Mouse (Mus musculus) embryonic facial prominence, embryonic 10.5 days (tissue): ENCODE measurements around the gene Bcl7c. TPM values are rescaled to one million over a fixed set of nuclear protein-coding genes. Genes with fewer than 3 reads are reported as not detected.

ENCODE experiments used
- DNase-seq: peaks from one replicate; pipeline ENCODE4 v3.0.0-alpha.2; 2017; ENCODE audit warnings: low spot score
- H3K27ac ChIP-seq: fragments of 300-500 bp; sonication (generic); replicated peaks from 2 replicates; pipeline ENCODE4 v1.5.1; 2016; ENCODE audit warnings: mild to moderate bottlenecking
- H3K27me3 ChIP-seq: fragments of 300-500 bp; sonication (generic); replicated peaks from 2 replicates; pipeline ENCODE4 v1.6.1; 2016; ENCODE audit warnings: low read depth, mild to moderate bottlenecking; ENCODE audit not compliant: poor library complexity, severe bottlenecking
- H3K36me3 ChIP-seq: fragments of 300-500 bp; sonication (generic); replicated peaks from 2 replicates; pipeline ENCODE4 v1.6.1; 2016; ENCODE audit warnings: mild to moderate bottlenecking, moderate library complexity
- H3K4me1 ChIP-seq: fragments of 300-500 bp; sonication (generic); 2 replicates; pipeline ENCODE4 v1.6.1; 2016
- H3K4me3 ChIP-seq: fragments of 300-500 bp; sonication (generic); 2 replicates; pipeline ENCODE4 v1.5.1; 2016; ENCODE audit warnings: mild to moderate bottlenecking, moderate library complexity
- H3K9me3 ChIP-seq: fragments of 300-500 bp; sonication (generic); 2 replicates; pipeline ENCODE4 v1.6.1; 2016; ENCODE audit warnings: mild to moderate bottlenecking
- WGBS: fragments of 180-500 bp; shearing (Covaris S2); methylation state at CpG from one replicate; pipeline ENCODE4 v1.1.7; 2016; 5-methylcytosine and 5-hydroxymethylcytosine counted together
- polyA plus RNA-seq: library from polyadenylated mRNA; unstranded; fragments of >200 nt; fragmentation: Nextera tagmentation; extraction: Ambion mirVana; gene quantifications from 2 replicates; pipeline ENCODE4 v1.2.1, GENCODE M21; 2016

Gene Bcl7c
- polyA plus RNA-seq: 60.2 and 70.0 TPM in 2 replicates

DNA sequence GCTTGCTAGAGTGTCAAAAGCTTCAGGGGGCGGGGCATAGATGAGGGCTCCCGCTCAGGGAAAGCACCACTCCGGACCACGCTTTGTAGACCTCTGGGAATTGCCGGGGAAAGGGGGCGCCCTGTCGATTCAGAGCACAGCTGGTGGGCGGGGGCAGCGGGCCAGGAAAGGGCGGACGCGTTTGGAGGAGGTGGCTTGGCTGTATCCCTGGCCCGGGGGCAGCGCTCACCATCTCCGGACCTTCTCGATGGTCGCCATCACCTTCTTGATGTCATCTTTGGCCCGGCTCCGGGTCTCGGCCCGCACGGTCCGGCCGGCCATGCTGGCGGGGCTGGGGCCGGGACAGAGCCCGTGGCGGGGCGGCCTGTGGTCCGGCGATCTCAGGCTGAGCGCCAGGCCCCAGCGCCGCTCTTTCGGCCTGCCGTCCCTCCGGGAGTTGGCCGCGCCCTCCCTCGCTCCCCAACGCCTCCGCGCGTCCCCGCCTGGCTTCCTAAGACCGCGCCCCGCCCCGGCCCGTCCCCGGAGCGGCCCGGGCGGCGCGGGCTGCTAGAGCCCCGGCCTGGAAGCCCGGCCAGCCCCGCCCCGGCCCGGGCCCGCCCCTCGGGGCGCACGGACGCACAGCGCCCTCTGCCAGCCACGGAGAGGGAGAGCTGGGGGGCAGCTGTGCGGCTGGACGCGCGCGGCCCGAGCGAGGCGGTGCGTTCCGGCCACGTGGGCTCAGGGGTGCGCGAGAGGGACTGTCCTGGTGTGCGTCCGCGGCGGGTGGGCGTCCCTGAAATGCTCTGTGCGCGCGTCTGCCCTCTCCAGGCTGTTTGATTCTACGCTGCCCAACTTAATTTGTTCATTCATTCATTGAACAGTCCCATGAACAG lies at the start of gene Bcl7c:
Gene Bcl7c, minus strand, starts transcription at position 727 of the 872 bp plus-strand sequence.
- H3K4me1 ChIP-seq: peaks cover 78% of the 10 kb centered on the region
- peak; percentile 96 for DNase-seq
- WGBS: under 1% methylated on average over 89 of the region's 90 CpGs

DNA sequence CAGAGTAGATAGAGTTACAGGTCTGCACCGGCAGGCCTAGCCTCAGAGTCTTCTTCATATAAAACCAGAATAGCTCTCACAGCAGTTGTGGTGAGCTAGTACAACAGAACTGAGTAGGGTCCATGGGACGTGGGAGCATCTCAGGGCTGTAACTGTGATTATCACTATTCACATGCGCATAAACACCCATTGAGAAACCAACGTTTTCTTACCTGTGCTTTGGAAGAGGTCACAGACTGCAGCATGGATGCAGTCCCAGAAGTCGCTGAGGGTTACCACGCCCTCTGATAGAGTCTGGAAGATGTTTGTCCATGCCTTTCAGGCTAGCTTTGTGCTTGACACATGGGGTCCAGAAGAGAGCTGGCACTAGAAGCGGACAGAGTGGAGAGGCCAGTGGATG lies 45.0 kb upstream of the Bcl7c start:
- no peaks in the 10 kb centered on the region for H3K27me3 ChIP-seq
- 93% methylated on average over 7 of the region's 7 CpGs for WGBS
- H3K4me1 ChIP-seq: peaks cover 29% of the 10 kb centered on the region
- DNase-seq: no peak
- H3K9me3 ChIP-seq: no peaks in the 10 kb centered on the region
- peaks cover 100% of the 10 kb centered on the region for H3K36me3 ChIP-seq
- no peak overlapping the region for H3K4me3 ChIP-seq
- H3K27ac ChIP-seq: no peak overlapping the region

More for the DNA sequence above, at the start of gene Bcl7c:
- Histone ChIP-seq H3K27me3 (no peaks in the 10 kb centered on the region), H3K36me3 (peaks cover 36% of the 10 kb centered on the region), H3K27ac (peak within 1 kb of the TSS; percentile 98), H3K4me3 (peak within 1 kb of the TSS; percentile 83), H3K9me3 (no peaks in the 10 kb centered on the region)

DNA sequence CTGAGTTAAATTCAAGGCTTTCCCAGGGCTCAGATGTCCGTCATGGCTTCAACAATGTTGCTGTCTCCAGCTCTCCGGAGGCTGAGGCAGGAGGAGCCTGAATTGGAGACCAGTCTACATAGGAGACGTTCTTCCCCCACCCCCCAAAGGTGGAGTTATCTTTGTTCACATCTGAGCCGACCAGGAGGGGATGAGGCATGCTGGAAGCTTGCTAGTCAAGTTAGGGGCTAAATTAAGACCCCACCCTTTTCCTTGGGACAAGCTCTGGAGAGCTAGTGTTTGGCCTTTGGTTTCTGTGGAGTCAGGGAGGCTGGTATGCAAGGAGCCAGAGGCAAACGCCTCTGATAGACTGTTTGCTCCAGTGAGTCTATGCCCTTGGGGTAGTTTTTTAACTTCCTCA lies 44.4 kb upstream of the Bcl7c start:
- H3K9me3 ChIP-seq: no peaks in the 10 kb centered on the region
- DNase-seq: no peak
- no peak overlapping the region for H3K4me3 ChIP-seq
- H3K27ac ChIP-seq: no peak overlapping the region
- H3K27me3 ChIP-seq: no peaks in the 10 kb centered on the region
- H3K36me3 ChIP-seq: peaks cover 100% of the 10 kb centered on the region
- peaks cover 33% of the 10 kb centered on the region for H3K4me1 ChIP-seq
- WGBS: 75% methylated on average over 5 of the region's 5 CpGs

DNA sequence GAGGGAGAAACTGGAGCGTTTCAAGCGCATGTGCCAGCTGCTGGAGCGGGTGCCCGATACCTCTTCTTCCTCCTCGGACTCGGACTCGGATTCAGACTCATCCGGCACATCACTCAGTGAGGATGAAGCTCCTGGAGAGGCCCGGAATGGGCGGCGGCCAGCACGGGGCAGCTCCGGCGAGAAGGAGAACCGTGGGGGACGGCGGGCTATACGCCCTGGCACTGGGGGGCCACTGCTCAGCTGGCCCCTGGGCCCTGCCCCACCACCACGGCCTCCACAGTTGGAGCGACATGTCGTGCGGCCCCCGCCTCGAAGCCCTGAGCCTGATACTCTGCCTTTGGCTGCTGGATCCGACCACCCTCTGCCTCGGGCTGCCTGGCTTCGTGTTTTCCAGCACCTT lies 43.3 kb upstream of the Bcl7c start:
- Histone ChIP-seq H3K4me1 (peaks cover 43% of the 10 kb centered on the region), H3K9me3 (no peaks in the 10 kb centered on the region), H3K27ac (no peak overlapping the region), H3K36me3 (peaks cover 96% of the 10 kb centered on the region), H3K4me3 (0 out of 2 replicates have a peak overlapping the region, but pooled peaks have one; percentile 16), H3K27me3 (no peaks in the 10 kb centered on the region)
- no peak for DNase-seq
- 92% methylated on average over 27 of the region's 27 CpGs for WGBS

DNA sequence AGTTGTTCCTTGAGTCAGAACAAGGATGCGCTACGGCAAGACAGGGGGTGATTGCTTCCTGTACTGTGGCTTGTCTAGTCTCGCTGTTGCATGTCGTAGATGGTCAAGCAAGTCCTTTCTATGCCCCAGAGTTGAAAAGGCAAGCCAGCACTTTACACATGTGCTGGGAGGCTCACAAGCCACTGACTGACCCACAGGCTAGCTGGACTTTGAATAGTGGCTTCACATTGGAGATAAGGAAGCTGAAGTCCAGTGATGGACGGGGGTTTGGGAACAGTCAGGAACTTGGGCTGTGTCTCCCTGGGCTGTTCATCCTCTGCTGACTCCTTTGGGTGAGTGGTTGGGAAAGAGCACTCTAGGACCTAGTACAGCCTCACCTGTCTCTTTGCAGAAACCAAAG lies 42.9 kb upstream of the Bcl7c start:
- no peak overlapping the region for H3K27ac ChIP-seq
- no peak overlapping the region for H3K4me3 ChIP-seq
- peaks cover 92% of the 10 kb centered on the region for H3K36me3 ChIP-seq
- no peaks in the 10 kb centered on the region for H3K9me3 ChIP-seq
- no peak for DNase-seq
- 94% methylated on average over 5 of the region's 5 CpGs for WGBS
- no peaks in the 10 kb centered on the region for H3K27me3 ChIP-seq
- H3K4me1 ChIP-seq: peaks cover 42% of the 10 kb centered on the region

DNA sequence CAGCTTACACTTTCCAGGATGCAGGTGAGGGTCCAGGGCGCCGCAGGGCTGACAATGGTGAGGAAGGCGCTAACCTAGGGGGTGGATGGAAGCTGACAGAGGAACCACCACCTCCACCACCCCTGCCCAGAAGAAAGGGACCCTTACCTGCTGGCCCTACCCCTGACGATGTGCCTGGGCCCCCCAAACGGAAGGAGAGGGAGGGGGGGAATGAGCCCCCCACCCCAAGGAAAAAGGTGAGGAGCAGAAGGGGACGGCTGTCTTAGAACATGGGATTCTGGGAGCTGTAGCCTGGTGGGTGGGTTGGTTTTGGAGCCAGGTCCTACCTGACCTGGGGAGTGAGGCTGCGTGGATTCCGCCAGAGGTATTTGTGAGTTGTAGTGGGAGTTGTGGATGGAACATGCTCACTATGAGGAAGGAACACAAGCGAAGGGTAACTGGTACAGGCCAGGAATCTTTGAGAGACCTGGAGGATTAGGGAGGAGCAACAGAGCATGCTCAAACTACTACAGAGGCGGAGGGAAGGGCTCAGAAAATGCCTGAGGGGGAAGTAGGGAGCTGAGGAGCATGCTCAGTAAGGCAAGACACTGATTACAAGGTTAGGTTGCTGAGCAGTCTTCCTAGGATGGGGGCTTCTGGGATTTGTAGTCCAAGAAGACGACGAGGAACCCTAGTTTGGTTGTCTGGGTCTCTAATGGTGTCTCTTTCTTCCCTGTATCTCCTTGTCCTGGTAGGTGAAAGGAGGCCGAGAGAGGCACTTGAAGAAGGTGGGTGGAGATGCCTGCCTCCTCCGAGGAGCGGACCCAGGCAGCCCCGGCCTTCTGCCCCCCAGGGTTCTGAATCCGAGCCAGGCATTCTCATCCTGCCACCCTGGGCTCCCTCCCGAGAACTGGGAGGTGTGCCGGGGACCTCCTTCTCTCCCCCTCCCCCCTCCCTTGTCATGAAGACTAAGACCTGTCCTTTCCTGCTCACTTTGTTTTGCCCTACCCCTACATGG lies 41.7 kb upstream of the Bcl7c start:
- Histone ChIP-seq H3K4me1 (peaks cover 32% of the 10 kb centered on the region), H3K4me3 (no peak overlapping the region), H3K27me3 (no peaks in the 10 kb centered on the region), H3K27ac (no peak overlapping the region), H3K36me3 (peaks cover 80% of the 10 kb centered on the region), H3K9me3 (no peaks in the 10 kb centered on the region)
- 89% methylated on average over 19 of the region's 19 CpGs for WGBS
- no peak for DNase-seq

DNA sequence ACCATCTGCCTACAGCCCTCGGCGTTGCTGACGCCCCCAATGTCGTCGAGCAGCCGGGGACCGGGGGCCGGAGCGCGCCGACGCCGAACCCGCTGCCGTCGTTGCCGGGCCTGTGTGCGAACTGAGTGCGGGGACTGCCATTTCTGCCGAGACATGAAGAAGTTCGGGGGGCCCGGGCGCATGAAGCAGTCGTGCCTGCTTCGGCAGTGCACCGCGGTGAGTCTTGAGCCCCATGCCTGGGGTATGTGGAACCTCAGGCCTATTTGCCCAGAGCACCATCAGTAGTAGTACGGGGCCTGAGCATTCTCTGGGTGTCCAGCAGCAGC lies 39.5 kb upstream of the Bcl7c start:
- no peaks in the 10 kb centered on the region for H3K27me3 ChIP-seq
- H3K27ac ChIP-seq: peak overlapping the region; percentile 98
- H3K9me3 ChIP-seq: no peaks in the 10 kb centered on the region
- peak overlapping the region; percentile 96 for H3K4me3 ChIP-seq
- peaks cover 58% of the 10 kb centered on the region for H3K36me3 ChIP-seq
- peaks cover 39% of the 10 kb centered on the region for H3K4me1 ChIP-seq
- no peak for DNase-seq
- 92% methylated on average over 28 of the region's 28 CpGs for WGBS

DNA sequence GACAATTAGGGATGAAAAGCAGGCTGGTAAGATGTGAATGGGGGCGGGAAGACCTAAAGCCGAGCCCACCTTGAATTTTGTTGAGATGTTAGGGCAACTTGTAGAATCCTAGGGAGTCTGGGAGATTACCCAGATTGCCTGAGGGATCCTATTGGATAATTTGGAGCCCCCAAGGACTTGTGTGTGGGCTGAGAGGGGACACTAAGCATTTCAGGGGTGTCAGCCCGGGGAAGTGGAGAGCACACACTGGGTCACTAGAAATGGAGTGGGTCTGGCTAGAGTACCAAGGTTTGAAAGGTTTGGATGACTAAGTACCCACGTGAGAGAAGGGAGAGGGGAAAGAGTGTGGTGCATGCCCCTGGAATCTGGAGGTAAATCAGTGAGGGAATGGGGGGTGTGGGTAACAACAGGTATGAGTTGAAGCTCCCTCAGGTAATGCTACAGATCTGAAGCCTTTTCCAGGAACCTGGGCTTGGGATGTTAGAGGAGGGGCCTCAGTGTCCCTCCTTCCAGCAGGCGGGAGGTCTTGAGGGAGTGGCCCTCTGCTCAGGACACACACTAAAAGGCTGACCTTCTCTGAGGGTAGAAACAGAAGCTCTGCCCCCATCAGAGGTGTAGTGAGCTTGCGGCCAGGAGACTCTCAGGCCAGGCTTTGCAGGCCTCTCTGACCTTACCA lies 39.0 kb upstream of the Bcl7c start:
- Histone ChIP-seq H3K4me3 (peak overlapping the region; percentile 96), H3K27ac (peak overlapping the region; percentile 98), H3K36me3 (peaks cover 53% of the 10 kb centered on the region), H3K4me1 (peaks cover 34% of the 10 kb centered on the region), H3K27me3 (no peaks in the 10 kb centered on the region), H3K9me3 (no peaks in the 10 kb centered on the region)
- no peak for DNase-seq
- 33% methylated on average over 6 of the region's 6 CpGs for WGBS

DNA sequence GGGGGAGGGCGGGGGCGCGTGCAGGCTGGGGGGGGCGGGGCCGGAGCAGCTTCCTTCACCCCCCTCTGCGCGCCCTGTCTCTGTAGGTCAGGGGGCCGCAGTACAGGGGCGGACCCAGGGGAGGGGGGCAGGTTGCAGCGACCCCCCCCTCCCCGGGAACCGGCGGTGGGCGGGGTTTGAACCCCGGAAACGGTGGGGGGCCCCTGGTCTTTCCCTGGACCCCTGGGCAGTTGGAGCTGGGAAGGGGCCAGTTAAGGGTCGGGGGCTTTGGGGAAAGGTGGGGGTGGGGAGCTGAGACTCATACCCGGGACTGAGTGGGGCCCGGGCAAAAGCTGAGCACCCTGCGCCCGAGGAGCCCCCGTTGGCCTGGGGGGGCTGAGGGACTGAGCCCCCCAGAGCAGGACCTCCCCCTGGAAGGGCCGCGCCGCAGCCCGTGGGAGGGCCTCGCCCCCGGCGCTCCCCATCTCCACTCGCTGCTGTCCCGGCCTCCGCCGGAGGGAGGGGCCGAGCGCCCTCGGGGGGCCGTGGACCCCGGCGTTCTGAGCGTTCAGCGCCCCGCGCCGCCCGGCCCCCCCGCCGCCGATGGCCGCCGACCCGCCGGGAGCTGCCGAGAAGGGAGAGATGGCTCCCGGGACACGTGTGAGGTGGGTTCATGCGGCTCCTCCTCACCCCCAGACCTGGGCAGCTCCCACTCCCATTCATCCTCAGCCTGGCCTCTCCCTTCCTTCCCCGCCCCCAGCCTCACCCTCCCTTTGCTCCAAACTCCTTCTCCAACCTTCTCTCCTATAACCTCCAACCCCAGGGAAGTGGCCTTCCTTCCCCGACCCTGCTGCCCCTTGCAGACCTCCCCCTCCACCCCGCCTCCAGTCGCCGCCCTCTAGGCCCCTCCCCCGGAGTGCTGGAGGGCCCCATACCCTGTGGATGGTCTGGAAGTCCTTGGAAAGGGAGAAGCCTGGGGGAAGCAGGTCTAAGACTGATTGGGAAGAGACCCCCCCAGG lies 38.1 kb upstream of the Bcl7c start:
- DNase-seq: peak; percentile 86
- Histone ChIP-seq H3K4me3 (peak overlapping the region; percentile 96), H3K27me3 (no peaks in the 10 kb centered on the region), H3K27ac (peak overlapping the region; percentile 98), H3K9me3 (no peaks in the 10 kb centered on the region), H3K36me3 (peaks cover 44% of the 10 kb centered on the region), H3K4me1 (peaks cover 30% of the 10 kb centered on the region)
- WGBS: under 1% methylated on average over 62 of the region's 62 CpGs

DNA sequence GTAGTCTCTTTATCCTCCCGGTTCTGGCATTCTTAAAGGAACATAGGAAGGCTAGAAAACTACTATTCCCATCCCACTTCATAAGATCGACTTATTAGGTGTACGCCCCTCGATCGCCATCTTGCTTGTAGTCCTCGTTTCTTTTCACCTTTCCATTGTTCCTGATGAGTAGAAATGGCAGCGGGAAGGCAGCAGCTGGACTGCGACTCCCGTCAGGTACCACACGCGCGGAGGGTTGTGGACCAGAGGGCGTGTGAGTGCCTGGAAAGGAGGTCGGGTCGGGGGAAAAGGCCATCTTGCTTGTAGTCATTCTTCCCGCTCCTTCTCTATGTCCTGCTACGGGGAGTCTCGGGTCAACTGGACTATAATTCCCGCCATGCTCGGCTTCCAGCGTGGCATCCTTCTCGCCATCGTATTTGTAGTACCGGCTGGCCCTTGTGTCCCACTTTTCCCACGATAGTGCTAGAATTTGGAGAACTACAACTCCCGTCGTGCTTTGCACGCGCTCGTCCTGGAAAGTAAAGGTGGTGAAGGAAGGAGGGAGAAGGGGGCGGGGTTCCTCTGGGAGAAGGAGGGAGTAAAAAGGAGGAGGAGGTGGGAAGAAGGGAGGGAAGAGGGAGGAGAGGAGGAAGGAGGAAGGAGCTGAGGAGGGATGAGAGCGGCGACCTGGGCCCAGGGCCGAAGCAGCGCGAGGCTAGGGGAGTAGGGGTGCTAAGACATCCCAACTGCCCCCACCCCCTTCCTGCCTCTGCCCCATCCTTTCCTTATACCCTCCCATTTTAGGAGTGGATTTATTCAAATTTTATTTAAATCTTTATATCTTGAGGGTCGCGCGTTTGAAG lies 37.1 kb upstream of the Bcl7c start:
- Histone ChIP-seq H3K9me3 (no peaks in the 10 kb centered on the region), H3K4me3 (peak overlapping the region; percentile 96), H3K27ac (peak overlapping the region; percentile 98), H3K27me3 (no peaks in the 10 kb centered on the region), H3K36me3 (peaks cover 34% of the 10 kb centered on the region), H3K4me1 (peaks cover 29% of the 10 kb centered on the region)
- DNase-seq: peak; percentile 95
- under 1% methylated on average over 39 of the region's 39 CpGs for WGBS
